Mouse (Mus musculus): ENCODE measurements around the gene Zbtb43.

Gene Zbtb43

GRCm38 (mm10) chr2:33430771-33431699, 37.3 kb downstream of the Zbtb43 start, which contains the start of gene Zbtb34:
TSS of gene Zbtb34 (minus strand) at chr2:33431324.
- in situ Hi-C loops (cut with MboI; ENCODE audit: low sequenced_read_pairs), result no loop called here

DNA sequence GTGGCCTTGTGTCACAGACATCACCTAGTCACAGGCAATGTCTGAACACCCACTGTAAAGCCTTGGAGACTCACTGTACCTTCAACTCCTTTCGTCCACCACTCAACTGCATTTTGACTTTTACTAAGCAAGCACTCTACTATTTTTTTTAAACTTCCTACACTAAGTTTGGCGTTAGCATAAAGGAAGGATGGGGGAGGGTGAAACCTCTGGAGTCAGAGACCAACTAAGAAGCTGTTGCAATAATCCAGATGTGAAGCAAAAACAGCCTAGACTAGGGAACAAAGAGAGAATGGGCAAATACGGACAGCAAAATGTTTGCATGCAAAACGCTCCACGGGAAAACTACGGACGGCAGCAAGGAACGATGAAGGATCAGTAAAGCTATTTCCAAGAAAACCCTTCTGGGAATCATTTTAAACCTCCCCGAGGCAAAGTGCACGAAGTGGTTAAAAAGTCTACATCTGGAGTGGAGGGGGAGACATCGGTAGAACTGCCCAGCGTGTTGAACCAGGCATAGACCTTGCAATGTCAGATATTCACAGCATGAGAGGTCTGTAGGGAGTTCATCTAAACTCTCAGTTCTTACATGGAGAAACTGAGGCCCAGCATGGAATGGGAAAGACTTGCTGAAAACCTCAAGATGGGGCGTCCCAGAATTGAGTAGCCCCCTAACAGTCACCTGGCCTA, 38.1 kb downstream of the Zbtb43 start:
- in situ Hi-C loops (cut with MboI; ENCODE audit: low sequenced_read_pairs), result no loop called here

GRCm38 (mm10) chr2:33429339-33429738, 39.0 kb downstream of the Zbtb43 start:
- in situ Hi-C loops (cut with MboI; ENCODE audit: low sequenced_read_pairs), result no loop called here

DNA sequence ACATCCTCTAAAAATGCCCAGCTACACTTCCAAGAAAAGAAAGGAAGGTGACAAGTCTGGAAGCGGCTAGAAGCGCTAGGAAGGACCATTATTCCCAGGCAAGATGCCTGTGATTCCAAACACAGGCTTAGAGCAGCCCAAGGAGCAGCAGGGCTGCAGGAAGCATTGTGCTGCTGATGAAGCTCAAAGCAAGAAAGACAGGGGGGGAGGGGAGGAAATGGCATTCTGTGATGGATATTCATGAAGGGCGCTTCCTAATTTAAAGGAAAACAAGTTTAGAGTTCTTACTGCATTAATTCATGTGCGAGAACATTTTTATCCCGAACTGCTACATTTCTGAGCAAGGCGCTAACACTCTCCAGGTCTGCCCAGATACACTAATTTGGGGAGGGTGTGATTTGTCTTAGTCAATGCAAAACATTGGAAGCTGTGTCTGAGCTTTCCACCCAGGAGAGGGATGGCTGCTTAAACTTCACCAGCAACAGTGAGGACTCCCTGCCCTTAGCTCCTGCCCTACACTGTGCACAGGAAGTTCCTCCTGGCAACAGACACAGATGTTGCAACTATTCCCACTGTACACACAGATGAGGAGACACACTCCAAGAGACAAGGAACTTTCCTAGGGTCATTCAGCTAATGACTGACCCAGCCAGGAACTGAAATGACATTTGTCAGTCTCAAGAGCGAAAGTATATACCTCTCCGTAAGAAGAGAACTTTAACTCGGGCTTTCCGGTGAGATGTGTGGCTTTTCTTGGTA, 41.5 kb downstream of the Zbtb43 start:
- in situ Hi-C loops (cut with MboI; ENCODE audit: low sequenced_read_pairs), result no loop called here

DNA sequence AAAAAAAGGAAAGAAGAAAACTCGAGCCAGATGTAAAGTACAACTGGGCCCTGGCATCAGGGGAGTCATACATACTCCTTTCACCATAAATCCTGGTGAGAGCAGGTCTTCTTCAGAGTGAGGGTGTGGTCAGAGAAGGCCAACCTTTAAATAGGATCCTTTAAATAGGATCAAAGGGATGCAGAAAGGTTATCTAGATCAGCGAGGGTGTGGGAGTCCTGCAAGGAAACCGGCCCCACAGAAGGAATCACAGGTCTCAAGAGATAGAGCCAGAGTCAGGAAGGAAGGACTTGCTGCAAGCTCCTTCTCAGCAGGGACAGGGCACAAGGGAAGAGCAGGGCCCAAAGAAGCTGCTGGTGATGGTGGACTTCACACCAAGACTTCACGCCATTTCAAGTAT, 50.9 kb downstream of the Zbtb43 start:
- in situ Hi-C loops (cut with MboI; ENCODE audit: low sequenced_read_pairs), result no loop called here

DNA sequence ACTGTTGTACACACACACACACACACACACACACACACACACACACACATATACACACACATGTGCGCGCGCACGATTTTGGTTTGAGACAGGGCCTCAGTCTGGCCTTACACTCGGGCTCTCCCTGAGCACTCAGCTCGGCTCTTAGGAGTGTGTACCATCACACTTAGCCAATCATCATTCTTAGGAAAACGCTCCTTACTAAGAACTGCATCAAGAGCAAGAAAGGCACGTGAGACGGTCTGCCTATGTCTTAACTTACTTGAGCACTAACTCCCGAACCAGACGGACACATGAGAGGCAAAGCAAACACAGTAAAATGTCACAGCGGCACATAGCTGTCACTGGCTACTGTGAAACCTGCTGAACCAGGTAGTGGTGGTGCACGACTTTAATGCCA, 54.3 kb downstream of the Zbtb43 start:
- in situ Hi-C loops (cut with MboI; ENCODE audit: low sequenced_read_pairs), result no loop called here

GRCm38 (mm10) chr2:33412111-33412510, 56.2 kb downstream of the Zbtb43 start:
- in situ Hi-C loops (cut with MboI; ENCODE audit: low sequenced_read_pairs), result no loop called here

DNA sequence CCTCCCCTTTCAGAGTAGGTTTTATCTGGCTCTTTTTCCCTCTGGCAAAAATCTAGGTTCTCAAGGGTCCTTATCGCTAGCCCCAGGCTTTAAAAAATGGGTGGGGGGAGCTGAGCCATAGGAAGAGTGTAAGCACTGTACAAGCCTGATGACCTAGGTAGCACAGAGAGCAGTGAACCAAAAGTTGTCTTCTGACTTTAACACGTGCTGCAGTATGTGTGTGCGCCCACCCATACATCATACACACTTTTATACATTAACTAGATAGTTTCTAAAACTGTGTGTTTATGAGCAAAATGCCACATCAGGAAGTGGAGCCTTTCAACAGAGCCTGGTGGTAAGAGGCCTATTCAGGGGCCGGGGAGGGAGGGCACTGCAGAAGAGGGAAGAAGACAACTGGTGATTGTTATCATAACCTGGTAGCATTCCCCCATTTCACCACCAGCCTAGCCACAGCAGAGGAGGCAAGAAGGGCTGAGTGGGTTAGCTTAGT, 64.8 kb downstream of the Zbtb43 start:
- in situ Hi-C loops (cut with MboI; ENCODE audit: low sequenced_read_pairs), result no loop called here

GRCm38 (mm10) chr2:33402638-33403037, 65.7 kb downstream of the Zbtb43 start:
- in situ Hi-C loops (cut with MboI; ENCODE audit: low sequenced_read_pairs), result no loop called here

GRCm38 (mm10) chr2:33402236-33402635, 66.1 kb downstream of the Zbtb43 start:
- in situ Hi-C loops (cut with MboI; ENCODE audit: low sequenced_read_pairs), result no loop called here

- in situ Hi-C loops (cut with MboI; ENCODE audit: low sequenced_read_pairs), result no loop called here
These were observed 67.1 kb downstream of the Zbtb43 start for GRCm38 (mm10) chr2:33401217-33401616.

GRCm38 (mm10) chr2:33400541-33400940, 67.8 kb downstream of the Zbtb43 start:
- in situ Hi-C loops (cut with MboI; ENCODE audit: low sequenced_read_pairs), result no loop called here

Measured in CH12F3 (cell line).